In genomic region chrX:160502048-160503041, GRCm38 (mm10) we compare ENCODE assay signal across 8 mouse cellular contexts. TPM values are rescaled to one million over a fixed set of nuclear protein-coding genes. Genes with fewer than 3 reads are reported as not detected.
DNase-seq lines count a peak whose midpoint lies in the region; ATAC-seq and TF ChIP-seq lines count a peak whose summit lies in the region.

Phka2 (plus strand) TSS chrX:160502166.

- peak; percentile 97 for ATAC-seq in cerebellum, adult (ENCODE audit: insufficient number of reproducible peaks, low FRiP score, low TSS enrichment)
- peak; percentile 99 for ATAC-seq in forebrain, embryonic 14.5 days
- ATAC-seq in neural tube, embryonic 15.5 days (ENCODE audit: low FRiP score), result peak; percentile 99

- DNase-seq in forebrain, embryonic 14.5 days (ENCODE audit: low spot score), result peak; percentile 86
- peak; percentile 83 to 88 for DNase-seq in heart, postnatal 14 days
- DNase-seq in layer of hippocampus, adult 11-12 months (ENCODE audit: low spot score), result peak; percentile 82
- peak; percentile 85 to 86 for DNase-seq in lung, adult 18-20 months
- DNase-seq in testis, postnatal 14 days (ENCODE audit: low spot score), result peak; percentile 85

- H3K36me3 ChIP-seq in ES-Bruce4 (ENCODE audit: control insufficient read depth, insufficient read depth, low read length, poor library complexity, severe bottlenecking), result no peaks in the 10 kb centered on the region
- H3K36me3 ChIP-seq in forebrain, embryonic 14.5 days (ENCODE audit: control insufficient read depth, insufficient read depth, low read length), result no peaks in the 10 kb centered on the region
- no peaks in the 10 kb centered on the region for H3K36me3 ChIP-seq in neural tube, embryonic 15.5 days

- no peak for TF ChIP-seq CTCF in ES-Bruce4 (IDR thresholded peaks at IDR 0.05; ENCODE audit: low read depth, low read length)

- H3K4me1 ChIP-seq in ES-Bruce4 (ENCODE audit: control insufficient read depth, insufficient read depth, low read length), result no peaks in the 10 kb centered on the region
- H3K4me1 ChIP-seq in forebrain, embryonic 14.5 days (ENCODE audit: control insufficient read depth, insufficient read depth, low read length), result peaks cover 5% of the 10 kb centered on the region
- peaks cover 6% of the 10 kb centered on the region for H3K4me1 ChIP-seq in neural tube, embryonic 15.5 days

- H3K9ac ChIP-seq in ES-Bruce4 (ENCODE audit: low read depth, poor library complexity, severe bottlenecking), result peak within 1 kb of the TSS; percentile 76
- peak within 1 kb of the TSS; percentile 61 for H3K9ac ChIP-seq in forebrain, embryonic 14.5 days (ENCODE audit: low read length)
- peak within 1 kb of the TSS; percentile 55 for H3K9ac ChIP-seq in neural tube, embryonic 15.5 days (replicated peaks)

- TF ChIP-seq POLR2A in ES-Bruce4 (IDR thresholded peaks at IDR 0.05; ENCODE audit: insufficient read depth, low read length), result no peak

- no peaks in the 10 kb centered on the region for H3K27me3 ChIP-seq in ES-Bruce4 (ENCODE audit: control insufficient read depth, insufficient read depth, low read length, poor library complexity, severe bottlenecking)
- no peaks in the 10 kb centered on the region for H3K27me3 ChIP-seq in forebrain, embryonic 14.5 days (replicated peaks; ENCODE audit: control insufficient read depth, insufficient read depth, low read length)
- H3K27me3 ChIP-seq in neural tube, embryonic 15.5 days (replicated peaks), result peaks cover 3% of the 10 kb centered on the region; the same call in 1 of the 2 replicates

- peak within 1 kb of the TSS; percentile 82 for H3K4me3 ChIP-seq in ES-Bruce4 (ENCODE audit: low read depth, low read length)
- peak within 1 kb of the TSS; percentile 51 for H3K4me3 ChIP-seq in forebrain, embryonic 14.5 days (ENCODE audit: low read depth, low read length)
- H3K4me3 ChIP-seq in neural tube, embryonic 15.5 days (replicated peaks), result peak within 1 kb of the TSS; percentile 59

- H3K9me3 ChIP-seq in ES-Bruce4 (replicated peaks; ENCODE audit: control insufficient read depth, insufficient read depth, low read length, poor library complexity, severe bottlenecking), result no peaks in the 10 kb centered on the region
- H3K9me3 ChIP-seq in forebrain, embryonic 14.5 days (replicated peaks; ENCODE audit: control insufficient read depth, low read length), result no peaks in the 10 kb centered on the region
- no peaks in the 10 kb centered on the region for H3K9me3 ChIP-seq in neural tube, embryonic 15.5 days (replicated peaks)

- intact Hi-C loops in heart, postnatal 14 days (cut with DNase I), result no loop called here

- H3K27ac ChIP-seq in ES-Bruce4 (ENCODE audit: insufficient read depth, low read length), result no peak within 1 kb of the TSS
- H3K27ac ChIP-seq in forebrain, embryonic 14.5 days (ENCODE audit: low read depth, low read length), result peak within 1 kb of the TSS; percentile 48; the same call in 1 of the 2 replicates
- H3K27ac ChIP-seq in neural tube, embryonic 15.5 days (replicated peaks), result peak within 1 kb of the TSS; percentile 85

- no peak for TF ChIP-seq EP300 in ES-Bruce4 (IDR thresholded peaks at IDR 0.05; ENCODE audit: insufficient read depth, low read depth, low read length)

- 37% methylated on average over 60 of the region's 61 CpGs for WGBS in forebrain, embryonic 14.5 days
- 18% methylated on average over 60 of the region's 61 CpGs for WGBS in neural tube, embryonic 15.5 days

- peak within 1 kb of the TSS; percentile 55 for H3K4me2 ChIP-seq in forebrain, embryonic 14.5 days (ENCODE audit: low read length)
- H3K4me2 ChIP-seq in neural tube, embryonic 15.5 days, result peak within 1 kb of the TSS; percentile 61

RNA-seq across cellular contexts. Expression of gene Phka2, which starts in this region (rescaled TPM):
- 30.7 and 31.4 TPM in 2 replicates for polyA plus RNA-seq in ES-Bruce4 (2011; ENCODE audit: insufficient read depth, insufficient read length, low read depth, missing spikeins)
- 10.0 and 12.6 TPM in 2 replicates for polyA plus RNA-seq in forebrain, embryonic 14.5 days (2014; fragmentation: Nextera tagmentation; extraction: Ambion mirVana)
- total RNA-seq in heart, postnatal 14 days (2021), result 10 to 100 TPM; 11.7 to 16.4 TPM
- polyA plus RNA-seq in neural tube, embryonic 15.5 days (2015; fragmentation: Nextera tagmentation; extraction: Ambion mirVana), result 9.8 and 11.2 TPM in 2 replicates
